Mouse (Mus musculus): ENCODE data around the gene Actl6b. TPM values are rescaled to one million over a fixed set of nuclear protein-coding genes. Genes with fewer than 3 reads are reported as not detected.

The Actl6b gene
- polyA plus RNA-seq, 2 experiments from 2014 or later, result not detected

- ATAC-seq, result no peak
Observed at GRCm38 (mm10) chr5:137565744-137566143, 12.4 kb downstream of the Actl6b start.

DNA sequence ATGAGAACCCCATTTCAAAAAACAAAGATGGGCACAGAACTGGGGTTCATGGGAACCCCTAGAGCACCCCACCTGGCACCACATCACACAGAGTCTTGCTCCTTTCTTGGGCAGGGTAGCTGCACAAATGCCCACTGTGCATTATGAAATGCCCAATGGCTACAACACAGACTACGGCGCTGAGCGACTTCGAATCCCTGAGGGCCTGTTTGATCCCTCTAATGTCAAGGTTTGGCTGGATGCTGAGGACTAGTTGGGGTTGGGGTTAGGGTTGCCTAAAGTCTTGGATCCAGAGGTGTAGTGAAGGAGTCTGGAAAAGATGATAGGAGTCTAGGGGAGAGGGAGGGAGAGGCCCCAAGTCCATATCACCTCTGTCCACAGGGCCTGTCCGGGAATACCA is 13.1 kb downstream of the Actl6b start:
- ATAC-seq, result no peak

DNA sequence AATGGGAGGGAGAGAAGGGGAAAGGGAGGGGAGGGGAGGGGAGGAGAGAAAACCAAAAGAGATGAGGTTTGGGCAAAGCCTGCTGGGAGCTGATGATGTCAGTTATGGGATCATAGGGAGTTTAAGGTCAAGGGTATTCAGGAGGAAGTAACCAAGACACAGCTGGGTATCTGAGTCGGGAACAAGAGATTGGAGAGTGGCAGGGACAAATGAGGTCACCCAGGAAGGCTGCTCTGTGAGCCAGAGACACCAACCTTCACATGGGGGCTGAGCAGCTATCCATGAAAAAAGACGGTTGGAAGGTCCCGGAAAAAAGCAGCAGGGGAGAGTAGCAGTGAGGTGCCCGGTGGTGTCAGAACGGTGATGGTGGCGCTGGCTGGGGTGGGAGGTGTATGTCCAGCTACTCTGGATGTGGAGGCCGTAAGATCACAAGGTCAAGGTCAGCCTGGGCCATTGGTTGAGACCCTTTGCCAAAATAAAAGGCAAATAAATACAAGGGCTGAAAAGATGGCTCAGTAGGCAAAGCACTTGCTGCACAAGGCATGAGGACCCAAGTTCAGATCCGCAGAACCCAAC is 15.0 kb downstream of the Actl6b start:
- ATAC-seq, result no peak

DNA sequence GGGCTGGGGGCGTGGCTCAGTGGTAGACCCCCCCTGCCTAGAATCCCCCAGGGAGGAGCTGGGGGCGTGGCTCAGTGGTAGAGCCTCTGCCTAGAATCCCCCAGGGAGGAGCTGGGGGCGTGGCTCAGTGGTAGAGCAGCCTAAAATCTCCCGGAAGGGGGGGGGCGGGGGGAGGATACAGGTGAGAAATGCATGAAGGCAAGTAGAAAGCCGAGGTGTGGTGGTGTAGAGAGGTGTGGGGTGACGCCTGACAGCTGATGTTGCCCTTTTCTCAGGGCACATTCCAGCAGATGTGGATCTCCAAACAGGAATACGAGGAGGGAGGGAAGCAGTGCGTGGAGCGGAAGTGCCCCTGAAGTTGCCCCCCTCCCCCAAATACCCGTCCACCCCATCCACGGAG is 15.7 kb downstream of the Actl6b start:
- ATAC-seq, result no peak

- ATAC-seq, result peak; percentile 74
Observed at GRCm38 (mm10) chr5:137569665-137570064, 16.3 kb downstream of the Actl6b start, which contains the start of gene Tfr2. Gene Tfr2 (plus strand): TSS chr5:137569840.

DNA sequence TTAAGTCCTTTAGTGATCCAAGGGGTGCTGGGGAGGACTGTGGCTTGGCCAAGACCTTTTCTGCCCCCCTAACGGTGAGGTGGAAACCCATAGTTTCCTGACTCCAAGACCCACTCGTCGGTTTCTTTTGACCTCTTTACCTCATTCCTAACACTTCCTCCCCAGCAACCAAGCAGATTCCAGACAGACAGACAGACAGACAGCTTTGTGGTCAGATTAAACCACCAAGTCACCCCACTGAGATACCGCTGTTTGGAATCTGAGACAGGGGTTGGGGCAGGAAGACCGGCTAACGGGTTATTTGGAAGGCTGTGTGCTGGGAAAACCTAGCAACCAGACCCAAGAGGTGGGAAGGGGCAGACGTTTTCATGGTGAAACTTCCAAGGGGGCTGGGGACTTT is 16.9 kb downstream of the Actl6b start:
- no peak for ATAC-seq

DNA sequence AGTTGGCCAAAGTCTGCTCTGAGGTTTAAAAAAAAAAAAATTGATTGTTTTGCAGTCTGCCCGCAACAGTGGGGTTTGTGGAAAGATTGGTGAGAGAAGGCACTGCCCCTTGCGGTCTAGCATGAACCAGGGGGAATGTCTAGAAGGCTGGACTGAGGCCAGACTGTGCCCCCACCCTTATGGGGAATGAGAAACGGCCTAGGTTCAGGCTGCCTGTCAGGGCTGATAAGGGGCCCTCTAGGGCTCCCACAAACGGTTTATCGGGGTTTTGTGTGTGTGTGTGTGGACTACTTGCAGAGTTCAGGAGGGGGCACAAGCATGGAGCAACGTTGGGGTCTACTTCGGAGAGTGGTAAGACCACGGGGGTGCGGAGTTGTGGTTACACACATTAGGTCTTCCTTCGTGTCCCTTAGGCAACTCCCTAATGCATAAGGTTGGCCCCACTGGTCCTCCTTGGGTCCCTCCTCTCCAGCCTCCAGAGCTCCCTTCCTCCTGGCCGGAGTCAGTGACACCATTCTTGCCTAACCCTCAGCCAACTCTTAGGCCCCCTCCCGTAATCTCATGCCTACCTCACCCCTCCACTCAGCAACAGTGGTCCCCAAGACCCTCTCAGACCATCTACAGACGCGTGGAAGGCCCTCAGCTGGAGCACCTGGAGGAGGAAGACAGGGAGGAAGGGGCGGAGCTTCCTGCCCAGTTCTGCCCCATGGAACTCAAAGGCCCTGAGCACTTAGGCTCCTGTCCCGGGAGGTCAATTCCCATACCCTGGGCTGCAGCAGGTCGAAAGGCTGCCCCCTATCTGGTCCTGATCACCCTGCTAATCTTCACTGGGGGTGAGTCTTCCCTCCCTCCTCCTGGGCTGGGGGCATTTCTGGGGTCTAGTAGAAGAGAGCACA is 17.6 kb downstream of the Actl6b start:
- ATAC-seq, result no peak

- no peak for ATAC-seq
Observed at GRCm38 (mm10) chr5:137574470-137574901, 21.2 kb downstream of the Actl6b start.

GRCm38 (mm10) chr5:137580246-137580645 is 26.9 kb downstream of the Actl6b start:
- no peak for ATAC-seq

GRCm38 (mm10) chr5:137582702-137583101 is 29.4 kb downstream of the Actl6b start:
- ATAC-seq, result no peak

GRCm38 (mm10) chr5:137583670-137584169 is 30.4 kb downstream of the Actl6b start:
- no peak for ATAC-seq

DNA sequence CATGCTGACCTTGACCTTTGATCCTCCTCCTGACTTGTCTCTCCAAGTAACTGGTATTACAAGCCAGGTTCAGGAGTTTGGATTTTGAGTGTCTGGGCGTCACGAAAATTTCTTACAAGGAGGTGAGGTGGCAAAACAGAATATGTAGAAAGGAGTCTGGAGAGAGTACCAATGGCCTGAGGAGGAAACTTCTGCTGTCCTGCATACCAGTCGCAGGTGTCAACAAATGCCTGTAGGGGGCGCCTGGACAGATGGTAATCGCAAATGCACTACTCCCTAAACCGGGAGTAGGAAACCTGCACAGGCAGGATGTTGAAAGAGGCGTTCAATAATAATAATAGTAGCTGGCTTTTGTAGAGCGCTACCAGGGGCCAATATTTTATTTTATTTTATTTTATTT is 31.7 kb downstream of the Actl6b start:
- ATAC-seq, result peak; percentile 60

DNA sequence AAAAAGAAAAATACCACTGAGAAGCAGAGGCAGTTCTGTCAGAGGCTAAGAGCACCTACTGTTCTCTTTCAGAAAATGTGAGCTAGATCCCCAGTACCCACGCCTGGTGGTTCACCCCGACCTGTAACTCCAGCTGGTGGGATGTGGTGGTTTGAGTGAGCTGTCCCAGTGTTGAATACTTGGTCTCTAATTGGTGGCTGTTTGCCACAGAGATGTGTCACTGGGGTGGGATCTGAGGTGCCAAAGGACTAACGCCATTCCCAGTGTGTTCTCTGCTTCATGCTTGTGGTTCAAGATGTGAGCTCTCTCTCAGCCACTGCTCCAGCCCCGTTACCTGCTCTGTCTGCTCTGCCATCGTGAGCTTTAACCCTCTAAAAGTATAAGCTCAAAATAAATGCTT is 37.2 kb downstream of the Actl6b start:
- ATAC-seq, result no peak

DNA sequence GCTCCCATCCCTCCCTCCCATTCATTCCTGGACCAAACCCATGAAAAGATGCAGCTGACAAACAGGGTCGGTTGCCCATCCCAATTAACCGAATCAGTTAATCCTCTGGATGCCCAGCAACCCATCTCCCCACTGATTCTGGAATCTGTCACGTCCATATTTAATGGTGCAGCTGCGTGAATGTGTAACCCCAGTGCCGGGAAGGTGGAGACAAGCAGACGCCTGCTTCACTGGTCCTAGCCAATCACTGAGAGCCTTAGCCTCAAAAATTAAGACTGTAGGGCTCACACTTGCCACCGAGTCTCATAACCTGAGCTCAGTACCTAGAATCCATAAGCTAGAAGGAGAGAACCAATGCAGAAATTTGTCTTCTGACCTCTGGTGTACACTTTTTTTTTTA is 42.6 kb downstream of the Actl6b start:
- no peak for ATAC-seq

- ATAC-seq, result no peak
Observed at GRCm38 (mm10) chr5:137596601-137597261, 43.4 kb downstream of the Actl6b start.

- no peak for ATAC-seq
Observed at GRCm38 (mm10) chr5:137597625-137598024, 44.3 kb downstream of the Actl6b start.

DNA sequence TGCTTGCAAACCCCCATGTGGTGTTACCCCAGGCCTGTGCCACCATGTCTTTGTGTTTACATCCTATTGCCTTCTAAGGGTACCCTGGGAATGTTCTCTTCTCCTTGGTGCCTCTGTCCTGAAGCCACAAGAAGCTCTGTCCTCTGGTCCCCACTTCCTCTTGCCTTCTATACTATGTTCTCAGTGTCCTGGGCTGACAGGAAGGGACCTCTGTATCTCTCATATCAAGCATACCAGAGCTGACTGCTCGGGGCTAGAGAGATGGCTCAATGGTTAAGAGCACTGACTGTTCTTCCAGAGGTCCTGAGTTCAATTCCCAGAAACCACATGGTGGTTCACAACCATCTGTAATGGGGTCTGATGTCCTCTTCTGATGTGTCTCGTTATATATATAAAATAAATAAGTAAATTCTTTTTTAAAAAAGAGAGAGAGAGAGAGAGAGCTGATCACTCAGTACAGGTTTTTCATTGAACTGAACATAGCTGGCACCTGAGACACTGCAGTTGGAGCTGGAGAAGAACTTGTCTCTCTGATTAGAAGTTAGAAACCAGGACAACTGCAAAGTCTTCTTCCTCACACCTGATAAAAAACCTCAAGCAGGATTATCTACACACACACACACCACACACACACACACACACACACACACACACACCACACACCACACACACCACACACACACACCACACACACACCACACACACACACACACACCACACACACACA is 44.9 kb downstream of the Actl6b start:
- no peak for ATAC-seq

GRCm38 (mm10) chr5:137599600-137599999 is 46.3 kb downstream of the Actl6b start:
- ATAC-seq, result no peak

- ATAC-seq, result no peak
Observed at GRCm38 (mm10) chr5:137600281-137600618, 46.9 kb downstream of the Actl6b start.

- peak; percentile 90 for ATAC-seq
Observed at GRCm38 (mm10) chr5:137600619-137601364, 47.5 kb downstream of the Actl6b start, which contains the start of gene Mospd3. Gene Mospd3 (minus strand): TSS chr5:137601058.

GRCm38 (mm10) chr5:137601365-137601729 is 48.0 kb downstream of the Actl6b start:
- no peak for ATAC-seq

Measured in CD4-positive, CD25-positive, alpha-beta regulatory T cell, adult 4 months (primary cell).